In genomic region chr11:116488207-116488606, GRCm38 (mm10) we compare ENCODE assay signal across 22 mouse cellular contexts. TPM values are rescaled to one million over a fixed set of nuclear protein-coding genes. Genes with fewer than 3 reads are reported as not detected.
DNase-seq lines count a peak whose midpoint lies in the region; ATAC-seq and TF ChIP-seq lines count a peak whose summit lies in the region.
"Had no signal": no experiment of that assay in that cellular context is flagged by ENCODE, and none has a peak within 500 bp of the region (broad histone marks: within the 10 kb centered on the region; RNA-seq: fewer than 3 reads in every experiment).

No protein-coding gene starts in this region.

- 0 out of 2 replicates have a peak overlapping the region, but pooled peaks have one; percentile 93 for H3K4me3 ChIP-seq in forebrain, embryonic 10.5 days
- H3K4me3 ChIP-seq in forebrain, embryonic 16.5 days (replicated peaks; ENCODE audit: low read length), result no peak overlapping the region
- no peak overlapping the region for H3K4me3 ChIP-seq in midbrain, embryonic 11.5 days (ENCODE audit: low read depth, low read length)
- no peak overlapping the region for H3K4me3 ChIP-seq in midbrain, embryonic 14.5 days (replicated peaks; ENCODE audit: low read depth, low read length)
- H3K4me3 ChIP-seq in cerebellum, adult 2 months (replicated peaks; ENCODE audit: insufficient read depth, low read depth, low read length), result no peak overlapping the region

- H3K4me1 ChIP-seq in forebrain, embryonic 10.5 days, result peaks cover 21% of the 10 kb centered on the region
- peaks cover 11% of the 10 kb centered on the region for H3K4me1 ChIP-seq in forebrain, embryonic 16.5 days (replicated peaks; ENCODE audit: control insufficient read depth, insufficient read depth, low read length)
- H3K4me1 ChIP-seq in midbrain, embryonic 11.5 days (ENCODE audit: control insufficient read depth, insufficient read depth, low read length), result peaks cover 6% of the 10 kb centered on the region
- peaks cover 10% of the 10 kb centered on the region for H3K4me1 ChIP-seq in midbrain, embryonic 14.5 days (ENCODE audit: control insufficient read depth, insufficient read depth, low read length)
- H3K4me1 ChIP-seq in cerebellum, adult 2 months (ENCODE audit: control insufficient read depth, insufficient read depth, low read length), result no peaks in the 10 kb centered on the region

- no peak for ATAC-seq in forebrain, embryonic 16.5 days
- ATAC-seq in midbrain, embryonic 11.5 days (ENCODE audit: low FRiP score), result no peak
- ATAC-seq in midbrain, embryonic 14.5 days (ENCODE audit: low FRiP score, low TSS enrichment), result no peak
- ATAC-seq: forebrain, embryonic 15.5 days; hindbrain, embryonic 16.5 days; intestine, embryonic 15.5 days had no signal

- no peaks in the 10 kb centered on the region for H3K27me3 ChIP-seq in forebrain, embryonic 10.5 days (ENCODE audit: poor library complexity, severe bottlenecking)
- no peaks in the 10 kb centered on the region for H3K27me3 ChIP-seq in forebrain, embryonic 16.5 days (replicated peaks; ENCODE audit: control insufficient read depth, insufficient read depth, low read length)
- no peaks in the 10 kb centered on the region for H3K27me3 ChIP-seq in midbrain, embryonic 11.5 days (ENCODE audit: control insufficient read depth, insufficient read depth, low read length)
- no peaks in the 10 kb centered on the region for H3K27me3 ChIP-seq in midbrain, embryonic 14.5 days (ENCODE audit: control insufficient read depth, insufficient read depth, low read length)
- no peaks in the 10 kb centered on the region for H3K27me3 ChIP-seq in cerebellum, adult 2 months (ENCODE audit: control insufficient read depth, insufficient read depth, low read length)
- H3K27me3 ChIP-seq: forebrain, embryonic 15.5 days; heart, embryonic 13.5 days; intestine, embryonic 15.5 days had no signal

- no peak for DNase-seq in forebrain, embryonic 10.5 days (ENCODE audit: extremely low spot score, low spot score)
- peak; percentile 33 for DNase-seq in midbrain, embryonic 11.5 days (ENCODE audit: low spot score, missing footprints)
- no peak for DNase-seq in midbrain, embryonic 14.5 days
- peak; percentile 78 for DNase-seq in R1 (ENCODE audit: low read depth, low spot score)
- DNase-seq in cerebellum, adult 2 months, result no peak
- DNase-seq: adrenal gland, postnatal 10 days; cerebellum, adult 11 months; cerebellum, adult 8-10 months; gastrocnemius, postnatal 10 days; gastrocnemius, postnatal 36 days; heart, adult 2 months; heart, postnatal 14 days; heart, postnatal 4 days; kidney, adult 11 months had no signal

- TF ChIP-seq POLR2A in cerebellum, adult 2 months (IDR thresholded peaks at IDR 0.05; ENCODE audit: borderline replicate concordance, insufficient read depth, low read length), result no peak

- H3K36me3 ChIP-seq in forebrain, embryonic 10.5 days (replicated peaks), result peaks cover 56% of the 10 kb centered on the region
- H3K36me3 ChIP-seq in forebrain, embryonic 16.5 days (ENCODE audit: control insufficient read depth, insufficient read depth), result peaks cover 13% of the 10 kb centered on the region
- peaks cover 18% of the 10 kb centered on the region for H3K36me3 ChIP-seq in midbrain, embryonic 11.5 days (ENCODE audit: control insufficient read depth, insufficient read depth, low read length)
- peaks cover 44% of the 10 kb centered on the region for H3K36me3 ChIP-seq in midbrain, embryonic 14.5 days (ENCODE audit: control insufficient read depth, insufficient read depth, low read length)

- no peak overlapping the region for H3K4me2 ChIP-seq in forebrain, embryonic 16.5 days (ENCODE audit: low read length)
- no peak overlapping the region for H3K4me2 ChIP-seq in midbrain, embryonic 11.5 days
- H3K4me2 ChIP-seq in midbrain, embryonic 14.5 days (ENCODE audit: low read length), result no peak overlapping the region

- H3K9me3 ChIP-seq in forebrain, embryonic 10.5 days, result peaks cover 3% of the 10 kb centered on the region; the same call in 1 of the 2 replicates
- H3K9me3 ChIP-seq in forebrain, embryonic 16.5 days (ENCODE audit: control insufficient read depth, low read length), result no peaks in the 10 kb centered on the region
- no peaks in the 10 kb centered on the region for H3K9me3 ChIP-seq in midbrain, embryonic 11.5 days (ENCODE audit: control insufficient read depth, low read length)
- H3K9me3 ChIP-seq in midbrain, embryonic 14.5 days (ENCODE audit: control insufficient read depth, low read length), result no peaks in the 10 kb centered on the region
- H3K9me3 ChIP-seq: forebrain, embryonic 12.5 days; forebrain, embryonic 15.5 days; heart, embryonic 10.5 days; intestine, embryonic 15.5 days had no signal

- no peak overlapping the region for H3K9ac ChIP-seq in forebrain, embryonic 16.5 days (replicated peaks; ENCODE audit: low read depth, low read length)
- no peak overlapping the region for H3K9ac ChIP-seq in midbrain, embryonic 11.5 days (ENCODE audit: low read length)
- H3K9ac ChIP-seq in midbrain, embryonic 14.5 days (replicated peaks; ENCODE audit: low read length), result no peak overlapping the region
- H3K9ac ChIP-seq: forebrain, embryonic 12.5 days; intestine, embryonic 15.5 days had no signal

- no peak overlapping the region for H3K27ac ChIP-seq in forebrain, embryonic 10.5 days
- H3K27ac ChIP-seq in forebrain, embryonic 16.5 days (ENCODE audit: low read length), result no peak overlapping the region
- H3K27ac ChIP-seq in midbrain, embryonic 11.5 days (ENCODE audit: low read depth, low read length), result no peak overlapping the region
- H3K27ac ChIP-seq in midbrain, embryonic 14.5 days (replicated peaks; ENCODE audit: low read depth, low read length), result no peak overlapping the region
- no peak overlapping the region for H3K27ac ChIP-seq in cerebellum, adult 2 months (ENCODE audit: insufficient read depth, low read length)
- H3K27ac ChIP-seq: forebrain, embryonic 12.5 days; forebrain, embryonic 15.5 days; heart, adult 2 months; heart, embryonic 10.5 days; heart, embryonic 13.5 days; intestine, embryonic 15.5 days had no signal

- TF ChIP-seq CTCF in cerebellum, adult 2 months (IDR thresholded peaks at IDR 0.05; ENCODE audit: borderline replicate concordance, insufficient read depth, low read depth, low read length), result no peak

RNA-seq across cellular contexts. Expression of gene Prpsap1, which starts 5.8 kb away (rescaled TPM):
- polyA plus RNA-seq in forebrain, embryonic 10.5 days (2016; fragmentation: Nextera tagmentation; extraction: Ambion mirVana), result 200 and 209 TPM in 2 replicates
- 200 and 201 TPM in 2 replicates for polyA plus RNA-seq in forebrain, embryonic 16.5 days (2015; fragmentation: Nextera tagmentation; extraction: Ambion mirVana)
- 173 and 183 TPM in 2 replicates for polyA plus RNA-seq in midbrain, embryonic 11.5 days (2014; fragmentation: Nextera tagmentation; extraction: Ambion mirVana)
- 171 and 174 TPM in 2 replicates for polyA plus RNA-seq in midbrain, embryonic 14.5 days (2014; fragmentation: Nextera tagmentation; extraction: Ambion mirVana)
- polyA plus RNA-seq in cerebellum, adult 2 months (2012; rRNA removed), result 114 and 129 TPM in 2 replicates

RNA-seq across cellular contexts. Expression of gene Qrich2, which starts 22.2 kb away (rescaled TPM):
- polyA plus RNA-seq in forebrain, embryonic 10.5 days (2016; fragmentation: Nextera tagmentation; extraction: Ambion mirVana), result 0.16 and 0.24 TPM in 2 replicates
- polyA plus RNA-seq in forebrain, embryonic 16.5 days (2015; fragmentation: Nextera tagmentation; extraction: Ambion mirVana), result 0.09 TPM in 1 of 2 replicates, not detected in the other
- 0.08 and 0.14 TPM in 2 replicates for polyA plus RNA-seq in midbrain, embryonic 11.5 days (2014; fragmentation: Nextera tagmentation; extraction: Ambion mirVana)
- polyA plus RNA-seq in midbrain, embryonic 14.5 days (2014; fragmentation: Nextera tagmentation; extraction: Ambion mirVana), result 0.09 TPM in 1 of 2 replicates, not detected in the other
- polyA plus RNA-seq in cerebellum, adult 2 months (2012; rRNA removed), result 0.05 TPM in 1 of 2 replicates, not detected in the other
- polyA plus RNA-seq: embryonic facial prominence, embryonic 11.5 days; forebrain, embryonic 12.5 days; forebrain, embryonic 15.5 days; heart, embryonic 13.5 days had no signal

RNA-seq across cellular contexts. Expression of gene Sphk1, which starts 42.5 kb away (rescaled TPM):
- 4.0 and 4.6 TPM in 2 replicates for polyA plus RNA-seq in forebrain, embryonic 10.5 days (2016; fragmentation: Nextera tagmentation; extraction: Ambion mirVana)
- polyA plus RNA-seq in forebrain, embryonic 16.5 days (2015; fragmentation: Nextera tagmentation; extraction: Ambion mirVana), result 2.9 and 3.3 TPM in 2 replicates
- polyA plus RNA-seq in midbrain, embryonic 11.5 days (2014; fragmentation: Nextera tagmentation; extraction: Ambion mirVana), result 7.1 and 8.3 TPM in 2 replicates
- polyA plus RNA-seq in midbrain, embryonic 14.5 days (2014; fragmentation: Nextera tagmentation; extraction: Ambion mirVana), result 5.4 and 6.0 TPM in 2 replicates
- polyA plus RNA-seq in cerebellum, adult 2 months (2012; rRNA removed), result 9.0 and 9.7 TPM in 2 replicates

RNA-seq across cellular contexts. Expression of gene Ubald2, which starts 54.3 kb away (rescaled TPM):
- polyA plus RNA-seq in forebrain, embryonic 10.5 days (2016; fragmentation: Nextera tagmentation; extraction: Ambion mirVana), result 31.6 and 33.1 TPM in 2 replicates
- polyA plus RNA-seq in forebrain, embryonic 16.5 days (2015; fragmentation: Nextera tagmentation; extraction: Ambion mirVana), result 45.1 and 53.4 TPM in 2 replicates
- 72.3 and 83.0 TPM in 2 replicates for polyA plus RNA-seq in midbrain, embryonic 11.5 days (2014; fragmentation: Nextera tagmentation; extraction: Ambion mirVana)
- polyA plus RNA-seq in midbrain, embryonic 14.5 days (2014; fragmentation: Nextera tagmentation; extraction: Ambion mirVana), result 77.5 and 87.8 TPM in 2 replicates
- 34.8 and 44.0 TPM in 2 replicates for polyA plus RNA-seq in cerebellum, adult 2 months (2012; rRNA removed)

Comparison
In these comparisons a context has a peak if more than half of its experiments do, and no peak if none do; other contexts are left out.
1. DNase-seq: peak in midbrain, embryonic 11.5 days (single experiment) and R1 (single experiment); none in forebrain, embryonic 10.5 days (single experiment), midbrain, embryonic 14.5 days (single experiment) and cerebellum, adult 2 months (0 of 2).